Mouse (Mus musculus) megakaryocyte progenitor cell, adult 5-6 weeks (primary cell): ENCODE measurements around the gene Grin2a. TPM values are rescaled to one million over a fixed set of nuclear protein-coding genes. Genes with fewer than 3 reads are reported as not detected.

ENCODE experiments used
- ATAC-seq: replicated peaks from 2 replicates; pipeline ENCODE4 v1.8.0; 2016; ENCODE audit warnings: mild to moderate bottlenecking, moderate TSS enrichment, inconsistent platforms; ENCODE audit not compliant: poor library complexity
- total RNA-seq, 2 experiments: library from RNA; stranded (forward) in 1 of 2; stranded (reverse) in 1 of 2; fragments of 157-497, 149-512 nt in 1 of 2; fragments of 200-1000 nt in 1 of 2; gene quantifications; 2 replicates each; pipeline versions ENCODE4 v1.2.3 to v1.2.4; 2015 to 2017

The Grin2a gene
- total RNA-seq, 2 experiments from 2014 or later = not detected

GRCm38 (mm10) chr16:9527214-9527613, 468.1 kb downstream of the Grin2a start:
- no peak for ATAC-seq

GRCm38 (mm10) chr16:9523314-9523713, 472.0 kb downstream of the Grin2a start:
- no peak for ATAC-seq

Other genes with a start within 250 kb of the Grin2a start
- 0.51 and 0.72 TPM in 2 replicates for gene Rpl39l, start 174.7 kb upstream of the Grin2a start, total RNA-seq (2015)
- not detected in 2 replicates for gene Rpl39l, start 174.7 kb upstream of the Grin2a start, total RNA-seq (2017)
- 0.44 TPM in 1 of 2 replicates, not detected in the other for gene Atf7ip2, start 197.2 kb upstream of the Grin2a start, total RNA-seq (2015)
- gene Atf7ip2, start 197.2 kb upstream of the Grin2a start, total RNA-seq (2017) = 0.10 TPM in 1 of 2 replicates, not detected in the other